Mouse (Mus musculus): Measurements from ENCODE around the gene Cdk19.
A peak's percentile ranks its signal among the peaks of the same experiment; 100 is the strongest.

Cdk19 gene

GRCm38 (mm10) chr10:40443371-40443770 is 104.0 kb downstream of the Cdk19 start:
- DNase-seq (ENCODE audit: extremely low spot score), result no peak

DNA sequence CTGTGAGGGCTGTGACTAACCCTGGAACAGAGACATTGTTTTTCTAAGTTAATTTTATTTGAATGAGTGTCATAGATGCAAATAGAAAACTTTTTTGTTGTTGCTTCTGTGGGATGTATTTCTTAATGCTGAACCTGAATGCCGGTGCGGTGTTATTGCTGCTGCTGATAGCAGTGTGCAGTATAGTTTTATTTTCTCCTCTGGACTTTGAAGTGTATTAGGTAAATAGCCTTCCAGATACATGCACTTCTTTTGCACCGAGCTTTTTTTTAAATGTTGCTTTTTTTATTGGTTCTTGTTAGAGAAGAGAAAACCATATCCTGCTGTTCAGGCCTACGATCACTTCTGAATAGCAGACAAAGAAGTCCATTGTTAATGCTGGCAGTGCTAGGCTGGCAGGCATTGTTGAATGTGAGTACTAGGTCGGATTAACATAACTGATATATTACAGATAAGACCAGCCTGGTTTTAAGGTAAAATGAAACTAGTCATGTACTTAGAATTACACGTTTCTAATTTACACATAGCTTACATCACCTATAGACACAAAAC is 104.5 kb downstream of the Cdk19 start:
- no peak for DNase-seq (ENCODE audit: extremely low spot score)

- DNase-seq (ENCODE audit: extremely low spot score), result no peak
These were observed 105.2 kb downstream of the Cdk19 start for GRCm38 (mm10) chr10:40444586-40444985.

- DNase-seq (ENCODE audit: extremely low spot score), result no peak
These were observed 106.8 kb downstream of the Cdk19 start for GRCm38 (mm10) chr10:40446088-40446604.

GRCm38 (mm10) chr10:40446630-40447029 is 107.3 kb downstream of the Cdk19 start:
- no peak for DNase-seq (ENCODE audit: extremely low spot score)

- peak; percentile 8 for DNase-seq (ENCODE audit: extremely low spot score)
These were observed 107.9 kb downstream of the Cdk19 start for GRCm38 (mm10) chr10:40447295-40447694.

DNA sequence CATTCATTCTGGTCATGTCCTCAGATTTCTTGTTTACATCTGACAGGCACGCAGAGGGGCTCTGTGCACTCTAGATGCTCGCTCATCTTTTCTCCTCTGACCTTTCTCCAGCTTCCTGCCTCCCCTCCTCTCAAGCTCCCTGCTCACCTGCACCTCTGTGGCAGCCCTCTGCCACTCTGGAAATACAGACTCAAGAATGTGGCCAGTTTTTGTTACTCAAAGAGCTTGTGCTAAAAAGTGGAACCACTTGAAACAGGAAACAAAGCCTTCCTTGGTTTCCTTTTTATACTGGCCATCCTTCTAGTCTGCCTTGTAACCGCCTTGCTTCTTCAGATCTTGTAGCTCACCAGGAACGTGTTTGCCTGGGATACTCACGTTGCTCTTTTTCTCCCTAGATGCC is 108.6 kb downstream of the Cdk19 start:
- DNase-seq (ENCODE audit: extremely low spot score), result no peak

DNA sequence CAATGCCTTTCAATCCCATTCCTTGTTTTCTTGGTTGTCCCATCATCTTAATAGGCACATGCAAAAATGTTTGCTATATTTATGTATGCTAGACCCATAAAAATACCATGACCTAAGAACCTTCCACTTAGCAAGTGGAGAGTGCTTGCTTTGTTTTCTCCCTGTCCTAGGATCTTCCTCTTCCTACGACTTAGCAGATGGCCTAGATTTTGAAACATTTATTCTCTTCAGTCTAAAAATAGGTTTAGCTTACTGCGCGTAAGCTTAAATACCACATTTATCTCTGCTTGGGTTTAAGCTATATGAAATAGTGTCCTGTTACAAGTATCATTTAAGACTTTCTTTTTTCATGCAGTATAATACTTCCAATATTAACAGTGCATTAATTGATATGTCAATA is 109.1 kb downstream of the Cdk19 start:
- DNase-seq (ENCODE audit: extremely low spot score), result no peak

- no peak for DNase-seq (ENCODE audit: extremely low spot score)
These were observed 110.2 kb downstream of the Cdk19 start for GRCm38 (mm10) chr10:40449571-40449970.

- no peak for DNase-seq (ENCODE audit: extremely low spot score)
These were observed 110.8 kb downstream of the Cdk19 start for GRCm38 (mm10) chr10:40450171-40450570.

GRCm38 (mm10) chr10:40457116-40457515 is 117.8 kb downstream of the Cdk19 start:
- DNase-seq (ENCODE audit: extremely low spot score), result no peak

DNA sequence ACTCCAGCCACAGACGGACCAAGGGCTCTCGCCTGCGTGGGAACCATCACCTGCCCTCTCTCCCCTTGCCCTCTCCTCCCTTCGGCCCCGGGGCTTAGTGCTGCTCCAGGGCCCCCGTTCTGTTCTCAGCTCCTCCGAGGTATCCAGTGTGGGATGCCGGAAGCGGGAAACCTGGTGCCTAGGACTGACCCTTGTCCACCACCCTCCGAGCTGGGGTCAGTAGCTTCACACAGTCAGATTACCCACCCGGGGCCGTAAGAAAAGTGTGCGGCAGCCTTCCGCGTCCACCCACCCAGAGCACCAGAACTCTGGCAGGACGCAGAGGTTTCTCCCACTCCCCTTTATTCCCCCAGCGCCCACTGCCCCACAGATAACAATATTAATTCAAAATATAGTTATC is 119.8 kb downstream of the Cdk19 start:
- no peak for DNase-seq (ENCODE audit: extremely low spot score)

- no peak for DNase-seq (ENCODE audit: extremely low spot score)
These were observed 122.0 kb downstream of the Cdk19 start for GRCm38 (mm10) chr10:40461362-40461761.

DNA sequence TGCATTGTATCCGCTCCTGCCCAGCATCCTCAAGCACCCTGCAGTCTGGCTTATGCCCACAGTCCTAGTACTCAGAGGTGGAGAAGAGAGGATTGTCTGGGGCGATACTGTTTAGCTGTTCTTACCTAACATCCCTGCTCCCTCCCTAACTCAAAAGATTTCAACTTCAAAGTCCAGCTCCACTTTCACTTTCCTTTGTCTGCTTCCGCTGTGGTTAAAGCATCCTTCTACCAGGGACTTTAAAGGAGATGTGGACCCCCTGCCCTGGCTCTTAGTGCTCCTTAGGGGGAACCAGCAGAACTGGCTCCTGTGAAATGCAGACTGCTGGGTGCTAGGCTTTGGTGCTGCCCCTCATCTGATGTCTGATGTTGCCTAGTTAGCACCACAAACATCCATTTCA is 122.9 kb downstream of the Cdk19 start:
- DNase-seq (ENCODE audit: extremely low spot score), result no peak

- DNase-seq (ENCODE audit: extremely low spot score), result no peak
These were observed 128.0 kb downstream of the Cdk19 start for GRCm38 (mm10) chr10:40467174-40467911.

DNA sequence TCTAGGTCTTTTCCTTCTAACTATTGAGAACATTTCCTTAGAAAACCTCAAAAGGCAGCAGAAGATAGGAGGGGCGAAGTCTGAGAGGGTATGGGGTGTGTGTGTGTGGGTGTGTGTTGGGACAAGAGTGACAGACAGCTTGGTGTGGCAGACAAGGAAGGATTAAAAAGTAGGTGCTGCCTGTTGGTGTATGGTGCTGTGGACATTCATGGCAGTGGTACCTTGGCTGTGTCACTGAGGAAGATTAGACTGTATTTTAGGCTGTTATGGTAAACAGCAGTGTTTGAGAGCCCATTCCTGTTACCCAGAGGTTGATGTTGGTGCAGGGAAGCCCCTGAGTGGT is 128.5 kb downstream of the Cdk19 start:
- DNase-seq (ENCODE audit: extremely low spot score), result no peak

DNA sequence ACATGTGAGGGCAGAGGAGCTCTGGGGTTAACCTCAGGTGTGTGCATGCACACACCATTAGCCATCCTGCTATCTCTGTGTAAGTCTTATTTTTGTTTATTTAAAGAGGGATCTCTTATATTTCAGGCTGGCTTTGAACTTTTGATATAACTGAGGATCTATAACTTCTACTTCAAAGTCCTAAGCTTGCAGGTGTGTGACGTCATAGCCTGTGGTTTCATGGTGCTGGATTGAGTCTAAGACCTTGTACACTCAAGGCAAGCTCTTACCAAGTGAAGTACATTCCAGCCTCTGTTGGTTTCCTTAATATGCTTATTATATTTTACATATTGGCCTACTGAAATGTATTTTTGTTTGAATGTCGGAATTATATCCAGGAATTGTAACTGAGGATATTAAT is 129.8 kb downstream of the Cdk19 start:
- DNase-seq (ENCODE audit: extremely low spot score), result no peak

- DNase-seq (ENCODE audit: extremely low spot score), result no peak
These were observed 137.3 kb downstream of the Cdk19 start for GRCm38 (mm10) chr10:40476535-40477285.

DNA sequence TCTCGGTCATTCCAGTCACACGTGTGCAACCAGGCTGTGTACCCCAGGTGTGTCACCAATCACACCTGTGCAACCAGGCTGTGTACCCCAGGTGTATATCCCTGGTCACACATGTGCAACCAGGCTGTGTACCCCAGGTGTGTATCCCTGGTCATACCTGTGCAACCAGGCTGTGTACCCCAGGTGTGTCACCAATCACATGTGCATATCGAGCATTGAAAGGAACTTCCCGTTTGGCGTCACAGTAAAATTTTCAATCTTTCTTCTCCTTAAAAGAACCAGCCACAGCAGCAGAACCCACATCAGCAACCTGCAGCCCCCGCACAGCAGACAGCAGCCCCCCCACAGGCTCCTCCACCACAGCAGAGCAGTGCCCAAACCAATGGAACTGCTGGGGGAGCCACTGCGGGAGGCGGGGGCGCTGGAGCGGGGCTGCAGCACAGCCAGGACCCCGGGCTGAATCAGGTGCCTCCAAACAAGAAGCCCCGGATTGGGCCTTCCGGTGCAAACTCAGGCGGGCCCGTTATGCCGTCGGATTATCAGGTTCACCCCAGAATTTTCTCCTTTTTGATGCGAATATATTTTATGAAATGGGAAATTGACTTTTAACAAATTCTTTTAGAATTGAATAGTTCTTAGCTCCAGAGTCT is 138.2 kb downstream of the Cdk19 start:
- no peak for DNase-seq (ENCODE audit: extremely low spot score)

DNA sequence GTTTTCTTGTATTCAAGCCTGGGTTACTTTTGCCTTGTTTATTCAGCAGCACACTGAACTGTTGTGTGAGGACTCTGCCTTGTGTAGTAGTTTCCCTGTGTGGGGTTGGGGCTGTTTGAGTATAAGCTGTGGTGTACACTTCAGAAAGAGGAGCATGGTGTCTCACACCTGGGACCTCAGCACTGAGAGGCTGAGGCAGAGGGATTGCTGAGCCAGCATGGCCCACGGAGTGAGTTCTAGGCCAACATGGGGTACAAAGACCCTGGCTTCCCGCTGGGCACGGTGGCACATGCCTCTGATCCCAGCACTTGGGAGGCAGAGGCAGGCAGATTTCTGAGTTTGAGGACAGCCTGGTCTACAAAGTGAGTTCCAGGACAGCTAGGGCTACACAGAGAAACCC is 139.3 kb downstream of the Cdk19 start:
- no peak for DNase-seq (ENCODE audit: extremely low spot score)

GRCm38 (mm10) chr10:40479216-40479615 is 139.9 kb downstream of the Cdk19 start:
- no peak for DNase-seq (ENCODE audit: extremely low spot score)

GRCm38 (mm10) chr10:40479621-40480193 is 140.3 kb downstream of the Cdk19 start:
- DNase-seq (ENCODE audit: extremely low spot score), result no peak
